Mouse (Mus musculus): ENCODE data around the gene Cd244a.

Cd244a gene

DNA sequence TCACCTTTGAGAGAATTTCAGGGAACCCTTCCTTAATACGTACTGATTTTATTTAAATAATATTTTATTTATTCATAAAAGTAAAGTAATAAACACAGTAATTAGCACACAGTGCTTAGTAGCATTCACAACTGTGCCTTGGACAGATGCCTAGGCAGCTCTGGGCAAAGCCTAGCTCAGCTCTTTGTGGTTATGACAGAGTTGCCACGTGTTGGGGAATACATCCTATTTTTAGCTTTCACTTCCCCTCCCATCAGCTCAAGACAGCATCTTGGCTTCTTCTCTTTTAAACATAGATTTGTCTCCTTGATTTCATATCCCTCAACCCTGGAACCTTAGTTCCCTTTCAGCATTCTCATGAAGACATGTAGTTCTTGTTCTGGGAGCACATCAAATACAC lies 72.5 kb downstream of the Cd244a start:
- in situ Hi-C loops (cut with MboI; ENCODE audit: low pct_unique_long_range_greater_than_20kb in 1 of 2, low sequenced_read_pairs in 2 of 2, unreplicated experiment in 1 of 2): no loop called here

DNA sequence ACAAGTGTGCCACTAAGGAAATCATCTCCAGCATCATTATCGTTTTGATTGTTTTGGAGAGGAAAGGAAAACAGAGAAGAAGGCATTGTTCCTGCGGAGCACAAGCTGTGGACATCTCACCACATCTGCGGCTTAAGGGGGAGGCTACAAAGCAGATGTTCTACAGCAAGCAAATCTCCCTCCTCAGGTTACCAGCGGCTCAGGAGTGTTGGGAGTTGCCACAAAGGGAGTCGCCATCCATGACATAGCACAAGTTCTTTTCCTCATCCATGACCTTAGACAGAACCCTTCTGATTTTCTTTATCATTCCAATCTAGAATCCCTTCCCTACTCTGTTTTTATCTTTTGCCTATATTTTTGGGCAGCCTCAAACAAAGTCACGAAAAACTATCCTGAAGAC lies 76.7 kb downstream of the Cd244a start:
- in situ Hi-C loops (cut with MboI; ENCODE audit: low pct_unique_long_range_greater_than_20kb in 1 of 2, low sequenced_read_pairs in 2 of 2, unreplicated experiment in 1 of 2): no loop called here

DNA sequence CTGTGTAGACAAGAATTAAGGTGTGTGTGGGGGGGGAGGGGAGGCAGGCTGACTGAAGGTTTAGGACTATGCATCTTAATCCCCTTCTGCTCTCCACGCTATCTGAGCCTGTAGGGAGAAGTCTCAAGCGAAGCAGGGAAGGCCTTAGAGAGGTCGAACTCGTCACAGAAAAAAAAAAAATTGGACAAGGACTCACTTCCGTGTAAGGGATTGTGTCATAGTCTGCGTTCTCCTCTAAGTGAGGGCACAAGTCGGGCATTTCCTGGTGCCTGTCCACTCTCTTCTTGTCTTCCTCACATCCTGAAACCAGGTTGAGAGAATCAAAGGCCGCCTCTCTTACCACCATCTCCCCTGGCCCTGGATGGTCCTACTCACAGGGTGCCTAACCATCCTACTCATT lies 78.1 kb downstream of the Cd244a start:
- in situ Hi-C loops (cut with MboI; ENCODE audit: low pct_unique_long_range_greater_than_20kb in 1 of 2, low sequenced_read_pairs in 2 of 2, unreplicated experiment in 1 of 2): no loop called here

DNA sequence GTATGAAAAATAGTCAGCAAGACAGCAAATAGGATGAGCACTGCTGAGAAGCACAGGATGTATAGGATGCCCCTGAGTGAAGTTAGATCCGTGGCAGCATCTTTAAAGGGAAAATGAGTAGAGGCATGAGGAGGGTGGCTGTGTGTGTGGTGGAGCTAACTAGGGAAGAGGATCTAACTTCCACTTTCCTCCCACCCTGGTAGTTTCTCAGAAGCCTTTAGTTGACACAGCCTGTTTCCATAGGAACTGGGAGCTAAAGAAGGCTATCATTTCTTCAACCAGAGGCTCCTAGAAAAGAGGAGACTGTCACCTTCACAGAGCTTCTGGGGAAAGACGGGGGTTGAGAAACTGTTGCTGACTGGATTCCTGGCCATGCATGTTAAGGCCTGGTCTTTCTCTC lies 79.7 kb downstream of the Cd244a start:
- in situ Hi-C loops (cut with MboI; ENCODE audit: low pct_unique_long_range_greater_than_20kb in 1 of 2, low sequenced_read_pairs in 2 of 2, unreplicated experiment in 1 of 2): no loop called here

DNA sequence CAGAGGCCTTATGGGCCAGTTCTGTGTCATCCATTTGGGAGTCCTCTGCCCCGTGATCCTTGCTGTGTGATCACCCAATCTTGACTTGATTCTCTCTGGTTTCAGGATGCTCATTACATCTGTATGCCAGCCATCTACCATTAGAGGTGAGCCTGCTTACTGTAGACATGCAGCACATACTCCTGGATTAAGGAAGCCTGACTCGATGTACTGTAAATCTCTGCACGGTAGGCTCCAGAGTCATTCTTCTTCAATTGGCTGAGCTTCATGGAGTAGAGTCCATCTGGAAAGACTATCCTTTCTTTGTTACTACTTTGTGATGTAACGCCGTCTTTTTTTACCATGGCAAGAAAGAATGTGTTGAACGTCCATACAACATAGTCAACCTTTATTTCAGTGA lies 81.8 kb downstream of the Cd244a start:
- in situ Hi-C loops (cut with MboI; ENCODE audit: low pct_unique_long_range_greater_than_20kb in 1 of 2, low sequenced_read_pairs in 2 of 2, unreplicated experiment in 1 of 2): no loop called here

DNA sequence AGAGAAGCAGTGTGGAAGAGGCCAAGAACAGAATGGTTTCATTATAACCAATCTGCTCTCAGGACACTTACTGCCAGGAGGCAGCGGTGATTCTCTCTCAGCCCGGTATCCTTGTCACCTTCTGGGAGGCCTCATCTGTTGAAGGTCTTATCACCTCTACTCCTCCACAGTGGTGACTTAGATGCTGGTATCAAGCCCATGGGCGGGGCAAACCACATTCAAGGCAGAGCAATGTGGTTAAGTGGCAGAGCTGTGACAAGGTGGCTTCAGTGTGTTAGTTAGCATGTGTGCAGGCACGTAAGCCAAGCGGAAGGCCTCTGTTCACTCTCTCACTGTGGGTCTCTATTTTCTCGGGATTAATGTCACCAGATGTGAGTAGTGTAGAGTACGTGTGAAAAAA lies 84.6 kb downstream of the Cd244a start:
- in situ Hi-C loops (cut with MboI; ENCODE audit: low pct_unique_long_range_greater_than_20kb in 1 of 2, low sequenced_read_pairs in 2 of 2, unreplicated experiment in 1 of 2): no loop called here

DNA sequence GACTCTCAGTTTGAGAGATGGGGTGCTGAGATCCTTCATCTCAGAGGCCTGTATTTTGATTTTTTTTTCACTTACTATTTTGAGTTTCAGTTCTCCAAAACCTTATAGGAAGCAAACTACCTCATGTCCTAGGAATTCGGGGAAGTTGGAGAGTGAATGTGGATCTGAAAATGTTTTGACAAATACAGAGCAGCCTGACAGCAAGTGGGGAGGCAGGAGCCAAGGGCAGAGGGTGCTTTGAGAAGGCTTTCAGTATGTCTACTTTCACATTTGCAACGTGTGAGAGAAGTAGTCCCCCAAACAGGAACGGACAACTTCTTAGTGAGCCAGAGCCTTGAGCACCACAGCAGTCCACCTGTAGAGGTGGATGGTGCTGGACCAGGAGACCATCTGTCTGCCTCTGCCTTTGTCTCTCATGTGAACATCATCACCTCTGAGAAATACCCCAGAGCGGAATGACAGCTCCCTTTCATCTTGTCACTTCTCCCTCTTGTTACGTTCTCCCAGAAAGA lies 87.5 kb downstream of the Cd244a start:
- in situ Hi-C loops (cut with MboI; ENCODE audit: low pct_unique_long_range_greater_than_20kb in 1 of 2, low sequenced_read_pairs in 2 of 2, unreplicated experiment in 1 of 2): no loop called here

DNA sequence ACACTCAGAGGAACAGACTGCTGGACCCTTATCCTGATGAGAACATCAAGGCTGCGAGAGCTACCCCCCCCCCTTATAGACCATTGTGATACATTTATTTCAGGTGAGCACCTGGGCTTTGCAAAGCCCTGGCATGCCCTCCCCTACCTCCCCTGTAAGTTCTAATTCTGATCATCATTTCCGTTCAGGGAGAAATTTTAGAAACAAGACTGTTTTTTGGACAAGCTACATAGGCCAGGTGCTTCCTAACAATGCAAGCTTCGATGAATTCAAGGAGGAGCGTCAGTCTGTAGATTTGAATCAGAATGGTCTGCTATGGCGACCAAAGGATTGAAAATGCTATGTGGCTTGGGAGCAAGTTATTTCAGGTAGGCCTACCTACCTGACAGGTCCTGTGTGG lies 88.7 kb downstream of the Cd244a start:
- in situ Hi-C loops (cut with MboI; ENCODE audit: low pct_unique_long_range_greater_than_20kb in 1 of 2, low sequenced_read_pairs in 2 of 2, unreplicated experiment in 1 of 2): no loop called here

DNA sequence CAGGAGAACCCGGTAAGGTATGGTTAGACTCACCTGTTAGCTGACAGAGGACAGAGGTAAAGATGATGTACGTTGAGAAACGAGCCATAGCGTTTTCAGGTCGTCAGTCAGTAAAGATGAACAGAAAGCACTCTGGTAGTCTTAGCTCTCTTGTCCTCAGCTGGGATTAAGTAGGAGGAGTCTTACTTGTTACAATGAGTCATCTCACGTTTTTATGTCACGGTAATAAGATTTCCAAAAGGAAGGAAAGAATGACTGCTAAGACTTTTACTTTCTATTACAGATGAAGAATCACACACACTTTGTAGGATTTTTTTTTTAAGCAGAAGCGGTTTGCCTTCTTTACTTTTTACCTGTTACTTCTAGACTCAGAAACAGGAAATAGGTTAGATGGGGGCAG lies 89.8 kb downstream of the Cd244a start:
- in situ Hi-C loops (cut with MboI; ENCODE audit: low pct_unique_long_range_greater_than_20kb in 1 of 2, low sequenced_read_pairs in 2 of 2, unreplicated experiment in 1 of 2): no loop called here

DNA sequence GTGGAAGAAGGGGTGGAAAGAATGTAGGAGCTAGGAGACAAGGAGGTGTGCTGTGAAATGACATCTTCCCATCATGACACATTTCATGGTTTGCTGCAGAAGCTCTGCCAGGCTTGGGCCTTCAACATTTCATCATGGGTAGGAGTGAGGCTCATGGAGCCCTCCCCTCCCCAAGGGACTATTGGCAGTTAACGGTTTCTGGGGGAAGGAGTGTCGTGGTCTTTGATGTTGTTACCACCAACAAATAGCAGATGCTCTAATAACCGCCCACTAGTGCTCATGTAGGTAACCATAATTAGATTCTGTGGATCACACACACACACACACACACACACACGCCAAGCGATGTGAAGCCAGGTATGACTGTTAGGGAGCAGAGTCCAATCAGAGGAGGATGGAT lies 93.7 kb downstream of the Cd244a start, which contains the start of gene Slamf7:
Gene Slamf7, minus strand, starts transcription at position 302 of the 400 bp plus-strand sequence.
- in situ Hi-C loops (cut with MboI; ENCODE audit: low pct_unique_long_range_greater_than_20kb in 1 of 2, low sequenced_read_pairs in 2 of 2, unreplicated experiment in 1 of 2): no loop called here

DNA sequence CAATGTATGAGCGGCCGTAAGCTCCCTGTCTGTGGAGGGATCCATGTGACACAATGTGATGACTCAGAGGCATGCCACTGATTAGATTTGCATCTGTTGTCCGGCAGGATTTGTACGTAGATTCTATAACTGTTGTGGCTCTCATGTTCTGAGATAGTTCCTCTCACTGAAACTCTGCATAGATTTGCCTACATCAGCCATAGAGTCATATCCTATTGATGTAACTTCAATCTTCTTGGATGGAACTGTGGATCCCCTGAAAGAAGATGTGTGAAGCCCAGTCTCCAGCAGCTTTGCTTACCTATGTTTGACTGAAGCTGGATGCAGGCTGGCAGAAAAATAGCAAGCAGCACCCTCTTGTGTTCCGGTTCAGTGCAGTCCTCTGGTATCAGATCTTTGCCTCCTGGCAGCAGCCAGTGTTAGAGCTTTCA lies 99.6 kb downstream of the Cd244a start:
- in situ Hi-C loops (cut with MboI; ENCODE audit: low pct_unique_long_range_greater_than_20kb in 1 of 2, low sequenced_read_pairs in 2 of 2, unreplicated experiment in 1 of 2): no loop called here

Data from mouse embryonic stem cell (cell line).